Mouse (Mus musculus) stomach, embryonic 14.5 days (tissue): ENCODE data around the gene Hexa. TPM values are rescaled to one million over a fixed set of nuclear protein-coding genes. Genes with fewer than 3 reads are reported as not detected.

ENCODE experiments used
- ATAC-seq: fragments of 200-750 bp; cut with Nextera tagmentation; 2 replicates; pipeline ENCODE4 v1.8.0; 2017; ENCODE audit warnings: low read depth, moderate TSS enrichment; ENCODE audit not compliant: insufficient number of reproducible peaks, insufficient read depth, low FRiP score
- H3K27ac ChIP-seq: fragments of 300-500 bp; sonication (generic); 2 replicates; pipeline ENCODE4 v1.5.1; 2014; ENCODE audit warnings: mild to moderate bottlenecking, low read length, moderate library complexity, mixed read lengths
- H3K27me3 ChIP-seq: fragments of 300-500 bp; sonication (generic); 2 replicates; pipeline ENCODE4 v1.6.1; 2014; ENCODE audit warnings: low read length, control low read depth, mixed read lengths; ENCODE audit not compliant: control insufficient read depth, insufficient read depth
- H3K36me3 ChIP-seq: fragments of 300-500 bp; sonication (generic); 2 replicates; pipeline ENCODE4 v1.6.1; 2014; ENCODE audit warnings: mild to moderate bottlenecking, control low read depth, low read length, moderate library complexity, mixed read lengths; ENCODE audit not compliant: control insufficient read depth, insufficient read depth
- H3K4me1 ChIP-seq: fragments of 300-500 bp; sonication (generic); 2 replicates; pipeline ENCODE4 v1.6.1; 2014; ENCODE audit warnings: low read length, control low read depth, mixed read lengths; ENCODE audit not compliant: control insufficient read depth, insufficient read depth
- H3K4me2 ChIP-seq: fragments of 300-500 bp; sonication (generic); replicated peaks from 2 replicates; pipeline ENCODE4 v1.6.1; 2014; ENCODE audit warnings: low read depth, low read length, control low read depth
- H3K4me3 ChIP-seq: fragments of 300-500 bp; sonication (generic); 2 replicates; pipeline ENCODE4 v1.5.1; 2014; ENCODE audit warnings: low read depth, low read length, control low read depth
- H3K9ac ChIP-seq: fragments of 300-500 bp; sonication (generic); replicated peaks from 2 replicates; pipeline ENCODE4 v1.6.1; 2014; ENCODE audit warnings: low read depth, mild to moderate bottlenecking, control low read depth, low read length, moderate library complexity, mixed read lengths
- H3K9me3 ChIP-seq: fragments of 300-500 bp; sonication (generic); 2 replicates; pipeline ENCODE4 v1.6.1; 2016; ENCODE audit warnings: low read depth, low read length, control low read depth; ENCODE audit not compliant: control insufficient read depth
- WGBS: fragments of 180-500 bp; shearing (Covaris S2); extraction: QIAGEN DNeasy Blood & Tissue Kit; methylation state at CpG from one replicate; pipeline ENCODE4 v1.1.7; 2014; 5-methylcytosine and 5-hydroxymethylcytosine counted together
- polyA plus RNA-seq: library from polyadenylated mRNA; unstranded; fragments of >200 nt; fragmentation: Nextera tagmentation; extraction: Ambion mirVana; gene quantifications from 2 replicates; pipeline ENCODE4 v1.2.1, GENCODE M21; 2014

Hexa gene
- polyA plus RNA-seq, 1 experiment from 2014 or later = 88.1 TPM

DNA sequence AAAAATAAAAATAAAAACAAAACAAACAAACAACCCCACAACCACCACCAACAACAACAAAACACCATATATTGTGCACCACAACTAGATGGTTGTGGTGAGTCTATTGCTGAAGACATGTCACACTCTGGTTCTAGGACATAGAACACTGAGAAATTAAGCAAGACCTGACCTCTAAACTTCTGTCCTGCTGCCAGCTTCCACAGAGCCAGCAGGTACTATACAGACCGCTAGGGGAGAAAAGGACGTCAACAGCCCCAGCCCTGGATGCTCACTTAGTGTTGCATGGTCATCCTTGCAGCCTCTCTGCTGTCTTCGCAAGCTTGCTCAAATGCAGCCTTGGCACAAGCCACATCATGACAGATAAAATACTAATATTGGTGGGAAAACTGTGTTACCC lies 11.8 kb upstream of the Hexa start:
- Histone ChIP-seq H3K4me3 (no peak overlapping the region), H3K36me3 (no peaks in the 10 kb centered on the region), H3K4me1 (no peaks in the 10 kb centered on the region), H3K4me2 (no peak overlapping the region), H3K9me3 (no peaks in the 10 kb centered on the region), H3K9ac (no peak overlapping the region), H3K27me3 (no peaks in the 10 kb centered on the region), H3K27ac (no peak overlapping the region)
- no peak for ATAC-seq
- WGBS = 87% methylated on average over 3 of the region's 3 CpGs

DNA sequence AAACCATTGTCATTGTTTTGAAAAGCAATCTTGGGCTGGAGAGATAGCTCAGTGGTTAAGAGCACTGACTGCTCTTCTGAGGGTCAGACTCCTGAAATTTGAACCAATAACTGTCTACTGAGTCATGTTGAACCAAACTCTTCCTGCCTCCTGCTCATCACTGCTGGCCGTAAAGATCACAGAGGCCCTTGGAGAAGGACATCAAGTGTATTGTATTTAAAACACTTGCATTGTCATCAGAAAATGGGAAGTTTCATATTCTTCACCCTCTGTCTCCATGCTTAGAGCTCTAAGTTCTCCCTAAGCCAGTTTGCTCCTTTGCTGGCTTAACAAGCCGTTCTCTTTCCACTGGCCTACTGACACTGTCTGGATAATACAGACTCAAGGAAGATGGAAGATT lies 11.1 kb upstream of the Hexa start:
- WGBS = 80% methylated on average over 2 of the region's 2 CpGs
- no peak for ATAC-seq

DNA sequence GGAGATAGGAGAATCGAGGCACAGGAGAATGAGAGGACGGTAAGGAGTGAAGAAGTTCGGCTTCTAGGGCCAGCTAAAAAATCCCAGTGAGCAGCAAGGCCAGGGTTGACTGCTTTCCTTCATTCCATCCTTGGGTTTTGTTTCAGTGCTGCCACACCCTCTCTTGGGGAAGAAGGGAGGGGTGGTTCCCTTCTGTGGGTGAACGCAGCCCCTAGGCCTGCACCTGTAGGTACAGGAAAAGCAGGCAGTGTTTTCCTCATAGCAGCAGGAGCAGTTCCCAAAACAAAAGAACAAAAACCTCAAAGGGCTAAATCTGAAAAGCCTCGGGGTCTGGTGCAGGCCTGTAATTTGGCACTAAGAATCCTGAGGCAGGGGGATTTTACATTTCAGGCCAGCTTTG lies 7.7 kb upstream of the Hexa start:
- ATAC-seq = no peak
- 48% methylated on average over 5 of the region's 5 CpGs for WGBS

More for the DNA sequence above, 11.1 kb upstream of the Hexa start:
- Histone ChIP-seq H3K9ac (no peak overlapping the region), H3K27me3 (no peaks in the 10 kb centered on the region), H3K36me3 (no peaks in the 10 kb centered on the region), H3K9me3 (no peaks in the 10 kb centered on the region), H3K4me2 (no peak overlapping the region), H3K4me3 (no peak overlapping the region), H3K4me1 (no peaks in the 10 kb centered on the region), H3K27ac (no peak overlapping the region)

DNA sequence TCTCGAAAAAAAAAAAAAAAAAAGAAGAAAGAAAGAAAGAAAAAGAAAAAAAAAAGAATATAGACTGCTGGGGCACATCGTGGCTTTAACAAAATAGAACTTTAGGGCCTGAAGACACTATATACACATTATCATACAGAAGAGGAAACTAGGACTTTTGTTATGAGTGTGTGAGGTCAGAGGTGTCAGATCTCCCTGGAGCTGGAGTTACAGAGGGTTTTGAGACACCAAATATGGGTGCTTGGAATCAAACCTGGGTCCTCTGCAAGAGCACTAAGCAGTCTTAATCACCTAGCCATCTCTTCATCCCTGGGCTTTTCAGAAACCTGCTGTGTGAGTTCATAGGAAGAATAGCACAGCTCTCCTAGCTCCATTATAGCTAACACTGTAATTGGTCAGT lies 5.9 kb upstream of the Hexa start:
- Histone ChIP-seq H3K4me2 (no peak overlapping the region), H3K9me3 (no peaks in the 10 kb centered on the region), H3K9ac (no peak overlapping the region), H3K27me3 (no peaks in the 10 kb centered on the region), H3K4me3 (no peak overlapping the region), H3K36me3 (no peaks in the 10 kb centered on the region), H3K27ac (no peak overlapping the region), H3K4me1 (no peaks in the 10 kb centered on the region)
- WGBS = 78% methylated on average over 2 of the region's 2 CpGs
- ATAC-seq = no peak

More for the DNA sequence above, 7.7 kb upstream of the Hexa start:
- H3K4me1 ChIP-seq = no peaks in the 10 kb centered on the region
- no peak overlapping the region for H3K9ac ChIP-seq
- no peak overlapping the region for H3K4me3 ChIP-seq
- H3K27me3 ChIP-seq = no peaks in the 10 kb centered on the region
- H3K4me2 ChIP-seq = no peak overlapping the region
- H3K9me3 ChIP-seq = no peaks in the 10 kb centered on the region
- H3K36me3 ChIP-seq = no peaks in the 10 kb centered on the region
- H3K27ac ChIP-seq = no peak overlapping the region

DNA sequence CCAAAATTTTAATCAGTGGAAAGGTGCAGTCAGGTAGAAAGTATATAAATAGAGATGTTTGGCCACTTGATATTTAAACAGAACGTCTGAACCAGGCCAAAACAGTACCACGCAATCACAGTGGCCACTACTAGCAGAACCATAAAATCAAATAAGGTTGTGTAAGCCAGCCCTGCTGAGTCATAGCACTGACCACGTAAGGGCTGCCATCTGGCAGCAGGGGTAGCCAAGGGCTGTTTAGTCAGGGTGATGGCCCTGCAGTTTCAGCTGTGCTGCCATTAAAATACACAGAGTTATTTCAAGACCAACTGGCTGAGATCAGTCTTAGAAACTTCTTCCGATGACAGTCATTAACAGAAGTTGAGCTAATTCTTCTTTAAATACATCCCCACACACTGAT lies 5.5 kb upstream of the Hexa start:
- 73% methylated on average over 4 of the region's 4 CpGs for WGBS
- no peaks in the 10 kb centered on the region for H3K27me3 ChIP-seq
- H3K36me3 ChIP-seq = no peaks in the 10 kb centered on the region
- H3K27ac ChIP-seq = no peak overlapping the region
- H3K4me3 ChIP-seq = no peak overlapping the region
- no peak for ATAC-seq
- H3K4me2 ChIP-seq = no peak overlapping the region
- H3K4me1 ChIP-seq = no peaks in the 10 kb centered on the region
- no peak overlapping the region for H3K9ac ChIP-seq
- no peaks in the 10 kb centered on the region for H3K9me3 ChIP-seq

DNA sequence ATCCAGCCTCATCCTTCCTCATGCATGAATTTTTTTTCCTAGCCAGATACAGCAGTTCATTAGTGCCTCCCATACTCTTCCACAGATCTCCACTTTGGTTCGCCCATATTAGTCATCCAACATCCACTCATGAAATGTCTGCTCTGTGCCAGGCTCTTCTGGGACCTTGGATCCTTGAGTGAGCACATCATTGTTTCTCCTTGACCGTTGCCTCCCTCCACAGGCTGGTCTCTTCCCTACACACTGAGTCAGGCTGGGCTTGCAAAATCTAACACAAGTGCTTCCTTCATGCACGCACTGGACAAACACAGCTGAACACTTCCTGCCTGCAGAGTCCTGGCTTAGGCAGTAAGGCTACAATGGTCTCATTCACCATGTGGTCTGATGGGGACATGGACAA lies 1.7 kb upstream of the Hexa start:
- Histone ChIP-seq H3K36me3 (no peaks in the 10 kb centered on the region), H3K4me2 (no peak overlapping the region), H3K4me3 (no peak overlapping the region), H3K4me1 (peaks cover 6% of the 10 kb centered on the region), H3K27ac (no peak overlapping the region), H3K27me3 (no peaks in the 10 kb centered on the region), H3K9ac (no peak overlapping the region), H3K9me3 (no peaks in the 10 kb centered on the region)
- ATAC-seq = no peak
- WGBS = 76% methylated on average over 3 of the region's 3 CpGs

DNA sequence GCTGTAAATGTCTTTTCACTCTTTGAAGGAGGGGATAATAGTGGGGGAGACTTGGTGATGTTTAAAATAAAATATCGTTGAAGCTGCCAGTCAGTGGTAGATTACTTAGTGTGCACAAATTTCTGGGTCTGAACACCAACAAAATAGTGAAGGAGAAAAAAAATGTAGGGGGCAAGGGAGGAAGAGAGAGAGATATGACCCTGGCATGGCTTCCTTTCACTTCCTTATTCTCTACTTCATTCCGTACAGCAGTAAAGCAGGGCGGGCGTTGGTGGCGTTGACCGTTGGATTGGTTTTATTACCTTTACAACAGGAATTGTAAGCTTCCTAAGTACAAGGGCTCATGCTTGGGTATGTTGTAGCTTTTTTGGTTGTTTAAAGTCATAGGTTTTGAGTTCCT lies 2.3 kb downstream of the Hexa start:
- H3K36me3 ChIP-seq = no peaks in the 10 kb centered on the region

DNA sequence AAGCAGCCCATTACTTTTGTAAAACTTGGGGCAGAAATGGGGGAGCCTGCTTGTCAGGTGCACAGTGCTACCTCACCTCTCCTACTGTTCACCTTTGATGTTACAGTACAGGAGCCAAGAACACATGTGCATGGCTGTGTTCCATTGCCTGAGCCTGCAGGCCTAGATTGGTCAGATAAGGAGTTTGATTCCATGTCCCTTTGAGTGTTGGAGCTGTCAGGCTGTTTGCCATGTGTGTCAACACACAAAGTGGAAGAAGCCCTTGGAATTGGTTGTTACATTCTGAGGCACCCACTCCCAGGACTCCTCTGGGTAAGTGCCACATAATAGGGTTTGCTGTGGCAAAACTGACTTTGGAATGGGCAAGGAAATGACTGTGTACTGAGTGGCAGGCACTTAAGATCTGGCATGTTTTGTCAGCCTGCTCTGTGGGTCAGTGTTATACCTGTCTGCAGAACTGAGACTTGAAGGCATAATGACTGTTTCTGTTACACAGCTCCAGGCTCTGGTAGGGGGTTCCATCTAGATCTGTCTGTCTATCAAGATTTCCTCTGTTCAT lies 3.5 kb downstream of the Hexa start:
- Histone ChIP-seq H3K4me3 (no peak overlapping the region), H3K9ac (no peak overlapping the region), H3K27me3 (no peaks in the 10 kb centered on the region), H3K9me3 (no peaks in the 10 kb centered on the region), H3K4me1 (peaks cover 6% of the 10 kb centered on the region), H3K36me3 (no peaks in the 10 kb centered on the region), H3K4me2 (no peak overlapping the region), H3K27ac (no peak overlapping the region)
- ATAC-seq = no peak

More for the DNA sequence above, 2.3 kb downstream of the Hexa start:
- no peaks in the 10 kb centered on the region for H3K9me3 ChIP-seq
- no peak for ATAC-seq
- 92% methylated on average over 6 of the region's 6 CpGs for WGBS
- H3K4me2 ChIP-seq = no peak overlapping the region
- H3K27me3 ChIP-seq = no peaks in the 10 kb centered on the region
- H3K27ac ChIP-seq = no peak overlapping the region
- no peak overlapping the region for H3K9ac ChIP-seq
- H3K4me3 ChIP-seq = no peak overlapping the region
- H3K4me1 ChIP-seq = peaks cover 6% of the 10 kb centered on the region

DNA sequence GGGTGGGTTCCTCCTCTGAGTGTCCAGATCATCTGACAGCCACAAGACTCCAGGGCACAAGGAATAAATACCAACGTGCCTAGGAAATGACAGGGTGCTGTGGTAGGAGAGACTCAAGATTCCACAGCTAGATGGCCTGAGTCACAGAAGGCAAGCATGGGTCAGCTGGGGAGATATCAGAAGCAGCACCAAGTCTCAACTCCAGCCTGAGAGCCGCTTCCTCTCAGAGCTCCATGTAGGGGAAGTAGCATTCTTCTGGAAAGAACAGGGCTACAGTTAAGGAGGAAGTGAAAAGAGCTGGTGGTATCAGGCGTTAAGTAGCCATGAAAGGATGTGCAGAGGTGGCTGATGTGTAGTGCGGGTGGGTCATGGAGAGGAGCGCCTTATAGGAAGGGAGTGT lies 5.4 kb downstream of the Hexa start:
- no peaks in the 10 kb centered on the region; the same call in 1 of the 2 replicates for H3K36me3 ChIP-seq
- no peak overlapping the region for H3K27ac ChIP-seq
- no peaks in the 10 kb centered on the region for H3K27me3 ChIP-seq
- 86% methylated on average over 5 of the region's 5 CpGs for WGBS
- ATAC-seq = no peak
- H3K9me3 ChIP-seq = no peaks in the 10 kb centered on the region
- H3K4me2 ChIP-seq = no peak overlapping the region
- H3K4me3 ChIP-seq = no peak overlapping the region
- H3K9ac ChIP-seq = no peak overlapping the region
- peaks cover 6% of the 10 kb centered on the region for H3K4me1 ChIP-seq
